Mouse (Mus musculus) left cerebral cortex, postnatal 25 days (tissue): ENCODE results near the gene Rap1b. TPM values are rescaled to one million over a fixed set of nuclear protein-coding genes. Genes with fewer than 3 reads are reported as not detected.
"Not testable (repeated sequence)": the region's sequence is repeated elsewhere in the genome, so short reads cannot be mapped to it uniquely, and the experiment has no call there.

ENCODE experiments used
- DNase-seq, 2 experiments: peaks; one replicate each; pipeline ENCODE4 v3.0.0; 2022; ENCODE audit warnings: low spot score in 2 of 2, mixed read lengths in 1 of 2
- intact Hi-C: fragments of 180-260 bp; cut with DNase I; formaldehyde crosslinking; loops from one replicate; pipeline ENCODE4 v1.15.1; 2025
- total RNA-seq, 2 experiments: library from RNA; stranded (reverse); gene quantifications; 2 replicates each; pipeline ENCODE4 v1.2.3; 2021

Gene Rap1b
- 10 to 100 TPM; 64.0 to 69.5 TPM for total RNA-seq

- intact Hi-C loops = loop anchor here (1.0 to 5.0 kb wide), 4 partner anchors 53 to 257 kb away; partner anchors contain the start of gene Nup107
These were observed at the start of gene Rap1b for GRCm38 (mm10) chr10:117845597-117846259. Rap1b (minus strand) TSS chr10:117846035.

GRCm38 (mm10) chr10:117895186-117895585 is 49.4 kb upstream of the Rap1b start:
- intact Hi-C loops = no loop called here
- DNase-seq = no peak

More at GRCm38 (mm10) chr10:117845597-117846259, at the start of gene Rap1b:
- DNase-seq = peak; percentile 96 to 97

GRCm38 (mm10) chr10:117894114-117895035 is 48.5 kb upstream of the Rap1b start:
- intact Hi-C loops = no loop called here
- no peak for DNase-seq

- intact Hi-C loops, DNase-seq: not testable (repeated sequence)
These were observed 47.3 kb upstream of the Rap1b start for GRCm38 (mm10) chr10:117893128-117893527.

- intact Hi-C loops = no loop called here
- no peak for DNase-seq
These were observed 45.5 kb upstream of the Rap1b start for GRCm38 (mm10) chr10:117891327-117891726.

- DNase-seq = no peak
- intact Hi-C loops = no loop called here
These were observed 43.0 kb upstream of the Rap1b start for GRCm38 (mm10) chr10:117888822-117889221.

GRCm38 (mm10) chr10:117885358-117885757 is 39.5 kb upstream of the Rap1b start:
- intact Hi-C loops = no loop called here
- no peak for DNase-seq

GRCm38 (mm10) chr10:117884760-117885159 is 38.9 kb upstream of the Rap1b start:
- intact Hi-C loops = no loop called here
- no peak for DNase-seq

GRCm38 (mm10) chr10:117883438-117883837 is 37.6 kb upstream of the Rap1b start:
- DNase-seq = no peak
- intact Hi-C loops = no loop called here

GRCm38 (mm10) chr10:117878628-117879027 is 32.8 kb upstream of the Rap1b start:
- DNase-seq = peak in 1 of 2 experiments; percentile 70
- intact Hi-C loops = no loop called here

GRCm38 (mm10) chr10:117876801-117877200 is 31.0 kb upstream of the Rap1b start:
- peak in 1 of 2 experiments; percentile 64 for DNase-seq
- intact Hi-C loops = no loop called here

- no peak for DNase-seq
- intact Hi-C loops = no loop called here
These were observed 30.6 kb upstream of the Rap1b start for GRCm38 (mm10) chr10:117876400-117876799.

- peak; percentile 76 to 90 for DNase-seq
- intact Hi-C loops = no loop called here
These were observed 29.1 kb upstream of the Rap1b start for GRCm38 (mm10) chr10:117874936-117875335.

- intact Hi-C loops = no loop called here
- no peak for DNase-seq
These were observed 28.1 kb upstream of the Rap1b start for GRCm38 (mm10) chr10:117873952-117874351.

GRCm38 (mm10) chr10:117872468-117872867 is 26.6 kb upstream of the Rap1b start:
- intact Hi-C loops = no loop called here
- DNase-seq = no peak

GRCm38 (mm10) chr10:117867301-117867700 is 21.5 kb upstream of the Rap1b start:
- intact Hi-C loops = no loop called here
- no peak for DNase-seq

GRCm38 (mm10) chr10:117866641-117867040 is 20.8 kb upstream of the Rap1b start:
- intact Hi-C loops = no loop called here
- DNase-seq = no peak

GRCm38 (mm10) chr10:117864695-117865094 is 18.9 kb upstream of the Rap1b start:
- DNase-seq = no peak
- intact Hi-C loops = no loop called here

- intact Hi-C loops = no loop called here
- DNase-seq = no peak
These were observed 18.4 kb upstream of the Rap1b start for GRCm38 (mm10) chr10:117864251-117864650.

GRCm38 (mm10) chr10:117862014-117862580 is 16.3 kb upstream of the Rap1b start:
- intact Hi-C loops = no loop called here
- DNase-seq = no peak
